Mouse (Mus musculus): ENCODE measurements around the gene Gm11627. TPM values are rescaled to one million over a fixed set of nuclear protein-coding genes. Genes with fewer than 3 reads are reported as not detected.
A peak's percentile ranks its signal among the peaks of the same experiment; 100 is the strongest.
"Not testable (repeated sequence)": the region's sequence is repeated elsewhere in the genome, so short reads cannot be mapped to it uniquely, and the experiment has no call there.

Gene Gm11627
- total and polyA plus RNA-seq, 2 experiments = not detected

- Histone ChIP-seq H3K79me2 (ENCODE audit: control insufficient read depth, insufficient read depth, low read length) (no peaks in the 10 kb centered on the region), H3K36me3 (ENCODE audit: control insufficient read depth, insufficient read depth, low read length) (no peaks in the 10 kb centered on the region), H3K27ac (replicated peaks; ENCODE audit: insufficient read depth, low read depth, low read length) (no peak overlapping the region), H3K27me3 (ENCODE audit: control insufficient read depth, insufficient read depth, low read length) (no peaks in the 10 kb centered on the region), H3K4me3 (ENCODE audit: insufficient read depth, low read depth, low read length) (no peak overlapping the region), H3K4me1 (ENCODE audit: control insufficient read depth, insufficient read depth, low read length) (peaks cover 2% of the 10 kb centered on the region; the same call in 1 of the 2 replicates), H3K9ac (ENCODE audit: low read depth, low read length) (no peak overlapping the region)
- TF ChIP-seq POLR2A (IDR thresholded peaks at IDR 0.05; ENCODE audit: extremely low read depth, insufficient read depth, low read length) = no peak
- TF ChIP-seq CTCF (IDR thresholded peaks at IDR 0.05; ENCODE audit: low read depth, low read length) = no peak
- DNase-seq (ENCODE audit: extremely low read depth, low read depth, low spot score) = no peak
- 72% methylated on average over 7 of the region's 7 CpGs for WGBS
Measured at GRCm38 (mm10) chr11:102568756-102569377, 10.4 kb downstream of the Gm11627 start.

- TF ChIP-seq CTCF (IDR thresholded peaks at IDR 0.05; ENCODE audit: low read depth, low read length) = peak; percentile 81
- TF ChIP-seq POLR2A (IDR thresholded peaks at IDR 0.05; ENCODE audit: extremely low read depth, insufficient read depth, low read length) = no peak
- H3K27me3 ChIP-seq (ENCODE audit: control insufficient read depth, insufficient read depth, low read length) = no peaks in the 10 kb centered on the region
- H3K4me1 ChIP-seq (ENCODE audit: control insufficient read depth, insufficient read depth, low read length) = peaks cover under 1% of the 10 kb centered on the region; the same call in 1 of the 2 replicates
- no peak overlapping the region for H3K27ac ChIP-seq (replicated peaks; ENCODE audit: insufficient read depth, low read depth, low read length)
- H3K36me3 ChIP-seq (ENCODE audit: control insufficient read depth, insufficient read depth, low read length) = no peaks in the 10 kb centered on the region
- no peaks in the 10 kb centered on the region for H3K79me2 ChIP-seq (ENCODE audit: control insufficient read depth, insufficient read depth, low read length)
- whole genome bisulfite sequencing = 79% methylated on average over 12 of the region's 12 CpGs
- no peak overlapping the region for H3K9ac ChIP-seq (ENCODE audit: low read depth, low read length)
- DNase-seq (ENCODE audit: extremely low read depth, low read depth, low spot score) = no peak
- no peak overlapping the region for H3K4me3 ChIP-seq (ENCODE audit: insufficient read depth, low read depth, low read length)
Measured at GRCm38 (mm10) chr11:102568191-102568590, 11.1 kb downstream of the Gm11627 start.

GRCm38 (mm10) chr11:102567723-102568122 is 11.5 kb downstream of the Gm11627 start:
- Histone ChIP-seq H3K36me3 (ENCODE audit: control insufficient read depth, insufficient read depth, low read length) (no peaks in the 10 kb centered on the region), H3K9ac (ENCODE audit: low read depth, low read length) (no peak overlapping the region), H3K4me3 (ENCODE audit: insufficient read depth, low read depth, low read length) (no peak overlapping the region), H3K27ac (replicated peaks; ENCODE audit: insufficient read depth, low read depth, low read length) (no peak overlapping the region), H3K27me3 (ENCODE audit: control insufficient read depth, insufficient read depth, low read length) (no peaks in the 10 kb centered on the region), H3K4me1 (ENCODE audit: control insufficient read depth, insufficient read depth, low read length) (no peaks in the 10 kb centered on the region), H3K79me2 (ENCODE audit: control insufficient read depth, insufficient read depth, low read length) (no peaks in the 10 kb centered on the region)
- TF ChIP-seq CTCF (IDR thresholded peaks at IDR 0.05; ENCODE audit: low read depth, low read length) (no peak), POLR2A (IDR thresholded peaks at IDR 0.05; ENCODE audit: extremely low read depth, insufficient read depth, low read length) (no peak)
- DNase-seq (ENCODE audit: extremely low read depth, low read depth, low spot score) = no peak
- 95% methylated on average over 15 of the region's 15 CpGs for WGBS

- H3K4me3 ChIP-seq (ENCODE audit: insufficient read depth, low read depth, low read length) = no peak overlapping the region
- TF ChIP-seq CTCF (IDR thresholded peaks at IDR 0.05; ENCODE audit: low read depth, low read length) (no peak), POLR2A (IDR thresholded peaks at IDR 0.05; ENCODE audit: extremely low read depth, insufficient read depth, low read length) (no peak)
- H3K27me3 ChIP-seq (ENCODE audit: control insufficient read depth, insufficient read depth, low read length) = no peaks in the 10 kb centered on the region
- WGBS = 84% methylated on average over 6 of the region's 6 CpGs
- DNase-seq (ENCODE audit: extremely low read depth, low read depth, low spot score) = no peak
- H3K36me3 ChIP-seq (ENCODE audit: control insufficient read depth, insufficient read depth, low read length) = no peaks in the 10 kb centered on the region
- H3K27ac ChIP-seq (replicated peaks; ENCODE audit: insufficient read depth, low read depth, low read length) = no peak overlapping the region
- H3K79me2 ChIP-seq (ENCODE audit: control insufficient read depth, insufficient read depth, low read length) = no peaks in the 10 kb centered on the region
- no peak overlapping the region for H3K9ac ChIP-seq (ENCODE audit: low read depth, low read length)
- H3K4me1 ChIP-seq (ENCODE audit: control insufficient read depth, insufficient read depth, low read length) = no peaks in the 10 kb centered on the region
Measured at GRCm38 (mm10) chr11:102567157-102567556, 12.1 kb downstream of the Gm11627 start.

- WGBS = 97% methylated on average over 1 of the region's 1 CpGs
- no peak for TF ChIP-seq POLR2A (IDR thresholded peaks at IDR 0.05; ENCODE audit: extremely low read depth, insufficient read depth, low read length)
- TF ChIP-seq CTCF (IDR thresholded peaks at IDR 0.05; ENCODE audit: low read depth, low read length) = no peak
- no peaks in the 10 kb centered on the region for H3K36me3 ChIP-seq (ENCODE audit: control insufficient read depth, insufficient read depth, low read length)
- H3K27ac ChIP-seq (replicated peaks; ENCODE audit: insufficient read depth, low read depth, low read length) = no peak overlapping the region
- DNase-seq (ENCODE audit: extremely low read depth, low read depth, low spot score) = no peak
- no peaks in the 10 kb centered on the region for H3K79me2 ChIP-seq (ENCODE audit: control insufficient read depth, insufficient read depth, low read length)
- no peak overlapping the region for H3K9ac ChIP-seq (ENCODE audit: low read depth, low read length)
- no peaks in the 10 kb centered on the region for H3K4me1 ChIP-seq (ENCODE audit: control insufficient read depth, insufficient read depth, low read length)
- no peak overlapping the region for H3K4me3 ChIP-seq (ENCODE audit: insufficient read depth, low read depth, low read length)
- no peaks in the 10 kb centered on the region for H3K27me3 ChIP-seq (ENCODE audit: control insufficient read depth, insufficient read depth, low read length)
Measured at GRCm38 (mm10) chr11:102566290-102566689, 13.0 kb downstream of the Gm11627 start.

- H3K4me3 ChIP-seq (ENCODE audit: insufficient read depth, low read depth, low read length) = no peak overlapping the region
- no peaks in the 10 kb centered on the region for H3K4me1 ChIP-seq (ENCODE audit: control insufficient read depth, insufficient read depth, low read length)
- DNase-seq (ENCODE audit: extremely low read depth, low read depth, low spot score) = no peak
- TF ChIP-seq POLR2A (IDR thresholded peaks at IDR 0.05; ENCODE audit: extremely low read depth, insufficient read depth, low read length) = no peak
- no peak for TF ChIP-seq CTCF (IDR thresholded peaks at IDR 0.05; ENCODE audit: low read depth, low read length)
- no peaks in the 10 kb centered on the region for H3K27me3 ChIP-seq (ENCODE audit: control insufficient read depth, insufficient read depth, low read length)
- no peaks in the 10 kb centered on the region for H3K36me3 ChIP-seq (ENCODE audit: control insufficient read depth, insufficient read depth, low read length)
- H3K9ac ChIP-seq (ENCODE audit: low read depth, low read length) = no peak overlapping the region
- no peak overlapping the region for H3K27ac ChIP-seq (replicated peaks; ENCODE audit: insufficient read depth, low read depth, low read length)
- no peaks in the 10 kb centered on the region for H3K79me2 ChIP-seq (ENCODE audit: control insufficient read depth, insufficient read depth, low read length)
Measured at GRCm38 (mm10) chr11:102565741-102566140, 13.5 kb downstream of the Gm11627 start.

GRCm38 (mm10) chr11:102564952-102565671 is 14.1 kb downstream of the Gm11627 start:
- not testable (repeated sequence) for H3K36me3 ChIP-seq (ENCODE audit: control insufficient read depth, insufficient read depth, low read length); H3K27me3 ChIP-seq (ENCODE audit: control insufficient read depth, insufficient read depth, low read length); H3K9ac ChIP-seq (ENCODE audit: low read depth, low read length); H3K79me2 ChIP-seq (ENCODE audit: control insufficient read depth, insufficient read depth, low read length); H3K4me1 ChIP-seq (ENCODE audit: control insufficient read depth, insufficient read depth, low read length); H3K27ac ChIP-seq (replicated peaks; ENCODE audit: insufficient read depth, low read depth, low read length); DNase-seq (ENCODE audit: extremely low read depth, low read depth, low spot score); H3K4me3 ChIP-seq (ENCODE audit: insufficient read depth, low read depth, low read length)
- WGBS = 79% methylated on average over 14 of the region's 14 CpGs

Measured in liver, adult 2 months (tissue).